Mouse (Mus musculus) limb, embryonic 12.5 days (tissue): ENCODE data around the gene Spop. TPM values are rescaled to one million over a fixed set of nuclear protein-coding genes. Genes with fewer than 3 reads are reported as not detected.
"Not testable (repeated sequence)": the region's sequence is repeated elsewhere in the genome, so short reads cannot be mapped to it uniquely, and the experiment has no call there.

ENCODE experiments used
- ATAC-seq: fragments of 200-750 bp; cut with Nextera tagmentation; 2 replicates; pipeline ENCODE4 v1.8.0; 2017; ENCODE audit warnings: low read depth, moderate TSS enrichment; ENCODE audit not compliant: insufficient number of reproducible peaks, insufficient read depth, low FRiP score, low TSS enrichment
- H3K27ac ChIP-seq: fragments of 300-500 bp; sonication (generic); 2 replicates; pipeline ENCODE4 v1.5.1; 2016; ENCODE audit warnings: mild to moderate bottlenecking, moderate library complexity
- H3K27me3 ChIP-seq: fragments of 300-500 bp; sonication (generic); 2 replicates; pipeline ENCODE4 v1.6.1; 2016; ENCODE audit warnings: mild to moderate bottlenecking, moderate library complexity
- H3K36me3 ChIP-seq: fragments of 300-500 bp; sonication (generic); 2 replicates; pipeline ENCODE4 v1.6.1; 2016; ENCODE audit warnings: mild to moderate bottlenecking, moderate library complexity
- H3K4me1 ChIP-seq: fragments of 300-500 bp; sonication (generic); replicated peaks from 2 replicates; pipeline ENCODE4 v1.6.1; 2016
- H3K4me2 ChIP-seq: fragments of 300-500 bp; sonication (generic); 2 replicates; pipeline ENCODE4 v1.6.1; 2016; ENCODE audit warnings: mild to moderate bottlenecking, moderate library complexity
- H3K4me3 ChIP-seq: fragments of 300-500 bp; sonication (generic); replicated peaks from 2 replicates; pipeline ENCODE4 v1.5.1; 2016; ENCODE audit warnings: mild to moderate bottlenecking
- H3K9ac ChIP-seq: fragments of 300-500 bp; sonication (generic); replicated peaks from 2 replicates; pipeline ENCODE4 v1.6.1; 2016; ENCODE audit warnings: mild to moderate bottlenecking, moderate library complexity
- H3K9me3 ChIP-seq: fragments of 300-500 bp; sonication (generic); 2 replicates; pipeline ENCODE4 v1.6.1; 2016; ENCODE audit warnings: mild to moderate bottlenecking, moderate library complexity
- WGBS: fragments of 180-500 bp; shearing (Covaris S2); methylation state at CpG from one replicate; pipeline ENCODE4 v1.1.7; 2016; 5-methylcytosine and 5-hydroxymethylcytosine counted together
- polyA plus RNA-seq: library from polyadenylated mRNA; unstranded; fragments of >200 nt; fragmentation: Nextera tagmentation; extraction: Ambion mirVana; gene quantifications from 2 replicates; pipeline ENCODE4 v1.2.1, GENCODE M21; 2016

Spop gene
- polyA plus RNA-seq, 1 experiment from 2014 or later: 157 TPM

DNA sequence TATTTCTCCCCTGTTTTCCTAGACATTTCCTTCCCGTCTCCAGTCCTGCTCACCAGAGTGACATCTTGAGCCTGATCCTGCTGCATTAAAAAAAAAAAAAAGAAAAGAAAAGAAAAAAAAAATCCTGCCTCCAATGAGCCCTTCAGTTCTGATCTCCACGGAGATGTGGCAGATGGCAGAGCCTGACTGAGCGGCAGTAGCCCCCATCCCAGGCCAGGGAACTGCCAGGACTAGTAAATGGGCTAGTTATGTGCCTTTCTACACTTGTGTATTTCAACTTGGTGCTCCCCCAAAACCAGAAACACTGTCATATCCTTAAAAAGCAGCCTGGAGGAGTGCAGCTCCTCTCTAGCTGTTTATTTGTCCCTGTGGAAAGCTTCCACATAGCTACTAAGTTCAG is 87.0 kb downstream of the Spop start:
- Histone ChIP-seq H3K4me1 (peaks cover 9% of the 10 kb centered on the region), H3K4me3 (no peak overlapping the region), H3K36me3 (peaks cover 19% of the 10 kb centered on the region), H3K4me2 (no peak overlapping the region), H3K27me3 (no peaks in the 10 kb centered on the region), H3K9me3 (no peaks in the 10 kb centered on the region), H3K9ac (no peak overlapping the region), H3K27ac (no peak overlapping the region)
- no peak for ATAC-seq
- 62% methylated on average over 3 of the region's 3 CpGs for WGBS

GRCm38 (mm10) chr11:95501826-95502225 is 87.9 kb downstream of the Spop start:
- 80% methylated on average over 8 of the region's 8 CpGs for WGBS
- not testable (repeated sequence) for ATAC-seq

GRCm38 (mm10) chr11:95503581-95504180 is 89.8 kb downstream of the Spop start:
- 57% methylated on average over 10 of the region's 10 CpGs for WGBS
- Histone ChIP-seq H3K4me3 (no peak overlapping the region), H3K9me3 (no peaks in the 10 kb centered on the region), H3K4me1 (peaks cover 15% of the 10 kb centered on the region), H3K4me2 (no peak overlapping the region), H3K36me3 (0 out of 2 replicates have a peak, but pooled peaks cover 5% of the 10 kb centered on the region), H3K27me3 (peaks cover 8% of the 10 kb centered on the region; the same call in 1 of the 2 replicates), H3K9ac (no peak overlapping the region), H3K27ac (no peak overlapping the region)
- ATAC-seq: no peak

More at GRCm38 (mm10) chr11:95501826-95502225, 87.9 kb downstream of the Spop start:
- H3K4me3 ChIP-seq, H3K27ac ChIP-seq, H3K27me3 ChIP-seq, H3K4me2 ChIP-seq, H3K4me1 ChIP-seq, H3K9me3 ChIP-seq, H3K9ac ChIP-seq: not testable (repeated sequence)
- H3K36me3 ChIP-seq: peaks cover 15% of the 10 kb centered on the region

- Histone ChIP-seq H3K36me3 (0 out of 2 replicates have a peak, but pooled peaks cover 2% of the 10 kb centered on the region), H3K4me1 (peaks cover 16% of the 10 kb centered on the region), H3K27me3 (peaks cover 8% of the 10 kb centered on the region; the same call in 1 of the 2 replicates), H3K9ac (no peak overlapping the region), H3K4me2 (no peak overlapping the region), H3K27ac (no peak overlapping the region), H3K4me3 (no peak overlapping the region), H3K9me3 (no peaks in the 10 kb centered on the region)
- ATAC-seq: no peak
- 60% methylated on average over 6 of the region's 6 CpGs for WGBS
Measured at GRCm38 (mm10) chr11:95504271-95504731, 90.4 kb downstream of the Spop start.

- Histone ChIP-seq H3K9ac (no peak overlapping the region), H3K36me3 (0 out of 2 replicates have a peak, but pooled peaks cover 3% of the 10 kb centered on the region), H3K4me1 (peaks cover 16% of the 10 kb centered on the region), H3K27ac (no peak overlapping the region), H3K27me3 (peaks cover 23% of the 10 kb centered on the region), H3K4me2 (no peak overlapping the region), H3K9me3 (no peaks in the 10 kb centered on the region), H3K4me3 (no peak overlapping the region)
- WGBS: 52% methylated on average over 12 of the region's 12 CpGs
- no peak for ATAC-seq
Measured at GRCm38 (mm10) chr11:95507041-95507716, 93.3 kb downstream of the Spop start.

- 0 out of 2 replicates have a peak, but pooled peaks cover 3% of the 10 kb centered on the region for H3K36me3 ChIP-seq
- H3K4me2 ChIP-seq: no peak overlapping the region
- H3K9ac ChIP-seq: no peak overlapping the region
- peaks cover 16% of the 10 kb centered on the region for H3K4me1 ChIP-seq
- WGBS: 83% methylated on average over 5 of the region's 5 CpGs
- no peaks in the 10 kb centered on the region for H3K9me3 ChIP-seq
- peaks cover 29% of the 10 kb centered on the region for H3K27me3 ChIP-seq
- H3K27ac ChIP-seq: no peak overlapping the region
- no peak for ATAC-seq
- no peak overlapping the region for H3K4me3 ChIP-seq
Measured at GRCm38 (mm10) chr11:95507785-95508184, 93.9 kb downstream of the Spop start.

DNA sequence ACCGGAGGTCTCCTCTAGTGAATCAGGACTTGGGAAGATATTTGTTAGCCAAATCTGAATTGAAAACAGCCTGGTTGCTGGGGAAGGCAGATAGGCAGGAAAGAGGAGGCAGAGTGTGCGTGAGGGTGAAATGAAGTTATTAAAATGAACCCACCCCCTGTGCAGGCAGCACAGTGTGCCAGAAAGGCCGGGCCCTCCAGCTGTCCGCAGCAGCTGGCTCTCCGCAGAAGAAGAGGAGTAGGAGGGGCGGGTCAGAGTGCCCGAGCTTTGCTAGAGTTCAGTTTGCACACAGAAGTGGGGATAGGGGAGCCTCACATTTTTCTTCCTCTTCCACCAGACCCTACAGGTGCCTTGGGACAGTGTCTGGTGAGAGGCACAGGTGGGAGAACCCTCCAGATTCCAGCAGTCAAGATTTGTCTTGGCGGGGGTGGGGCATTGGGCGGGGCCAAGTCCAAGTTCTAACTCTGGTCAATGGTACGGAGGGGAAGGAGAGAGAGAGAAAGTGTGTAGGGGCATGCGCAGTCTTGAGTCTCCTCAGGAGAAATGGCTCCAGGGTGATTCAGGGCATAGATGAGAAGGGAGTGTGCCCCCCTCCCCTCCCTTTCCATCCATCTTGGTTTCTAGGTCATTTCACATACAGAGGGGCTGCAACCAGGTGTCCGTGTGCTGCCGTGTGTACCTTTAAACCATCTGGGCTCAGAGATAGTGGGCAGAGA is 94.5 kb downstream of the Spop start:
- 0 out of 2 replicates have a peak, but pooled peaks cover 3% of the 10 kb centered on the region for H3K36me3 ChIP-seq
- H3K4me3 ChIP-seq: no peak overlapping the region
- ATAC-seq: no peak
- 55% methylated on average over 13 of the region's 13 CpGs for WGBS
- H3K27me3 ChIP-seq: peaks cover 34% of the 10 kb centered on the region
- H3K9me3 ChIP-seq: no peaks in the 10 kb centered on the region
- H3K9ac ChIP-seq: no peak overlapping the region
- H3K4me1 ChIP-seq: peaks cover 18% of the 10 kb centered on the region
- peak overlapping the region; percentile 4; the same call in 1 of the 2 replicates for H3K4me2 ChIP-seq
- H3K27ac ChIP-seq: no peak overlapping the region

DNA sequence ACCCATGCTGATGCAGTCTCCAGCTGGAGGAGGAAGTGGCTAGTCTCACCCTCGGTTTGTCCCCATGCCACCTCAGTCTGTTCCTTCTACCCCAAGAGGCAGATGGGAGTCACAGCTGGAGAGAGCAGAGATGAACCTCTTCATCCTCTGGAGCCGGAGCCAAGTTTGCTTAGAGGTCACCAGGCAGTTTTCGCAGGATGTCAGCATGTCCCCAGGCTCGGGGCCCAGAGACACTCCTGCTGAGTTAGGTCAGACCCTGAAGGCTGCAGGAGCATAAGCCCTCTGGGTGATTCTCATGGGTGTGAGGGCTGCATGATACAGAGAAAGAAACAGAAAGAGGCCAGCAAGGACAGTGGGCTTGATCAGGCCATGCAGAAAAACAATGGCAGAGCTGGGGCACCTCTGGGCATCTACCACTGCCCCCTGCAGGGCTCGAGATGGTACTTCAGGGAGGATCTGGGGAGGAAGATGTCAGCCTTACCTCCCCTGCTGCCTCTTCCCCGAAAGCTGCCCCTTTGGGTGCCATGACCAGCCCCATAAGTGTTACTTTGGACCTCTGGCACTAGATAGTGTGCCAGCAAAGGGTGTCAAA is 95.3 kb downstream of the Spop start:
- no peak for ATAC-seq
- H3K4me1 ChIP-seq: peaks cover 23% of the 10 kb centered on the region
- peaks cover 43% of the 10 kb centered on the region for H3K27me3 ChIP-seq
- 75% methylated on average over 6 of the region's 6 CpGs for WGBS
- no peak overlapping the region for H3K4me3 ChIP-seq
- H3K27ac ChIP-seq: no peak overlapping the region
- no peak overlapping the region for H3K9ac ChIP-seq
- no peak overlapping the region for H3K4me2 ChIP-seq
- H3K36me3 ChIP-seq: 0 out of 2 replicates have a peak, but pooled peaks cover 3% of the 10 kb centered on the region
- no peaks in the 10 kb centered on the region for H3K9me3 ChIP-seq

DNA sequence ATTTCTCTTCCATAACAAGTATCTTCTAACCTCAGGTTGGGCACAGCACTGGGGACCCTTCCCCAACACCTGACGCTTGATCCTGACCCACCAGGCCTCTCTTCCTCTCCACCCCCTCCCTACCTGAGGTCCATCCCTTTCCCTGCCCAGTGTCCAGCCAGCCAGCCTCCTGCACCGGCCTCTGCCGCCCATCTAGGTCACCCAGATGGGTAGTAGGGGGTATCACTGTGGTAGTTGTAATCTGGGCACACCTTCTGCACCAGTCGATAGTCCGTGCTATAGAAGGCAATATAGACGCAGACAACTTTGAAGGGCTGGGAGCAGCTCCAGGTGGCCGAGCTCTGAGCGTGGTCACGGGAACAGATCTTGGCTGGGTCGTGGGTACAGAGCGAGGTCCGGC is 96.8 kb downstream of the Spop start:
- Histone ChIP-seq H3K36me3 (0 out of 2 replicates have a peak, but pooled peaks cover 3% of the 10 kb centered on the region), H3K27me3 (peaks cover 57% of the 10 kb centered on the region), H3K4me2 (no peak overlapping the region), H3K9ac (no peak overlapping the region), H3K4me3 (no peak overlapping the region), H3K27ac (no peak overlapping the region), H3K4me1 (peaks cover 27% of the 10 kb centered on the region), H3K9me3 (no peaks in the 10 kb centered on the region)
- 91% methylated on average over 12 of the region's 12 CpGs for WGBS
- no peak for ATAC-seq

GRCm38 (mm10) chr11:95511919-95512318 is 98.0 kb downstream of the Spop start:
- Histone ChIP-seq H3K4me1 (peaks cover 40% of the 10 kb centered on the region), H3K27me3 (peaks cover 60% of the 10 kb centered on the region)
- 77% methylated on average over 1 of the region's 1 CpGs for WGBS

DNA sequence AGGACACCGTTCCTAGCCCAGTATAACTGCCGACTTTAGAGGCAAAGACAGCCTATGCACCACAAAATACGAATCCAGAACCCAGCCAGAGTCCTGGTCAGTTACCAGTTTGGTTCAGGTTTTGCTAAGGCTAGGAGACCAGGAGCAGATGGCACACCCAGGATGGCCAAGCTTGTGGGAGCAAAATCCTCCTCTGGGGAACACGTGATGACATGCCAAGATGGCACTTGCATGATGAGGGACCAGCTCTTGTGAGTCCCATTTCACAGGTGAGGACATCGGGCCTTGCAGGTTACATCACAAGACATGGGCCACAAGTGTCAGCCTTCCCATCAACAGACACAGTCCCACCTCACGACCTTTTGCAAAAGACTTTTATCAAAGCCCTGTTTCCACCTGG is 98.5 kb downstream of the Spop start:
- no peaks in the 10 kb centered on the region for H3K9me3 ChIP-seq
- H3K27ac ChIP-seq: no peak overlapping the region
- 77% methylated on average over 6 of the region's 6 CpGs for WGBS
- peak overlapping the region; percentile 99; the same call in 1 of the 2 replicates for H3K4me2 ChIP-seq
- no peak overlapping the region for H3K4me3 ChIP-seq
- 0 out of 2 replicates have a peak, but pooled peaks cover 3% of the 10 kb centered on the region for H3K36me3 ChIP-seq
- H3K9ac ChIP-seq: no peak overlapping the region
- peaks cover 56% of the 10 kb centered on the region for H3K27me3 ChIP-seq
- no peak for ATAC-seq
- H3K4me1 ChIP-seq: peaks cover 44% of the 10 kb centered on the region

More at GRCm38 (mm10) chr11:95511919-95512318, 98.0 kb downstream of the Spop start:
- H3K27ac ChIP-seq: no peak overlapping the region
- 0 out of 2 replicates have a peak, but pooled peaks cover 3% of the 10 kb centered on the region for H3K36me3 ChIP-seq
- H3K9me3 ChIP-seq: no peaks in the 10 kb centered on the region
- H3K4me3 ChIP-seq: no peak overlapping the region
- no peak overlapping the region for H3K4me2 ChIP-seq
- ATAC-seq: no peak
- H3K9ac ChIP-seq: no peak overlapping the region
